Mouse (Mus musculus) A20 (cell line): ENCODE measurements around the gene Mycn.

Experiments
- DNase-seq: peaks from one replicate; pipeline ENCODE4 v3.0.0-alpha.2; 2011; ENCODE audit warnings: low read depth, low spot score

The Mycn gene

GRCm38 (mm10) chr12:12941661-12942363 is at the start of gene Mycn:
TSS of gene Mycn (minus strand) at chr12:12941914.
- DNase-seq, result no peak

GRCm38 (mm10) chr12:12987376-12987775 is 45.7 kb upstream of the Mycn start:
- DNase-seq, result no peak

- no peak for DNase-seq
Observed at GRCm38 (mm10) chr12:12986612-12987206, 45.0 kb upstream of the Mycn start.

GRCm38 (mm10) chr12:12983032-12983431 is 41.3 kb upstream of the Mycn start:
- DNase-seq, result no peak

GRCm38 (mm10) chr12:12975397-12975796 is 33.7 kb upstream of the Mycn start:
- no peak for DNase-seq

GRCm38 (mm10) chr12:12972756-12973435 is 31.2 kb upstream of the Mycn start:
- no peak for DNase-seq

GRCm38 (mm10) chr12:12967946-12968345 is 26.2 kb upstream of the Mycn start:
- no peak for DNase-seq

GRCm38 (mm10) chr12:12964856-12965255 is 23.1 kb upstream of the Mycn start:
- DNase-seq, result no peak

GRCm38 (mm10) chr12:12947606-12948005 is 5.9 kb upstream of the Mycn start:
- DNase-seq, result no peak

- no peak for DNase-seq
Observed at GRCm38 (mm10) chr12:12943288-12943687, 1.6 kb upstream of the Mycn start.

GRCm38 (mm10) chr12:12942364-12943050 is 793 bp upstream of the Mycn start:
- no peak for DNase-seq

GRCm38 (mm10) chr12:12941129-12941504 is 597 bp downstream of the Mycn start:
- DNase-seq, result no peak

- no peak for DNase-seq
Observed at GRCm38 (mm10) chr12:12940466-12941128, 1.1 kb downstream of the Mycn start.

GRCm38 (mm10) chr12:12939581-12940465 is 1.9 kb downstream of the Mycn start:
- DNase-seq, result no peak

GRCm38 (mm10) chr12:12938850-12939249 is 2.9 kb downstream of the Mycn start:
- DNase-seq, result no peak

GRCm38 (mm10) chr12:12938361-12938760 is 3.4 kb downstream of the Mycn start:
- DNase-seq, result no peak

GRCm38 (mm10) chr12:12937746-12938145 is 4.0 kb downstream of the Mycn start:
- DNase-seq, result no peak

- no peak for DNase-seq
Observed at GRCm38 (mm10) chr12:12937088-12937487, 4.6 kb downstream of the Mycn start.

GRCm38 (mm10) chr12:12932238-12932637 is 9.5 kb downstream of the Mycn start:
- no peak for DNase-seq

- no peak for DNase-seq
Observed at GRCm38 (mm10) chr12:12928239-12928638, 13.5 kb downstream of the Mycn start.
